Mouse (Mus musculus): ENCODE data around the gene Neurl1b. TPM values are rescaled to one million over a fixed set of nuclear protein-coding genes. Genes with fewer than 3 reads are reported as not detected.
A peak's percentile ranks its signal among the peaks of the same experiment; 100 is the strongest.

Gene Neurl1b
- polyA plus RNA-seq, 1 experiment from 2014 or later: 0.85 TPM

DNA sequence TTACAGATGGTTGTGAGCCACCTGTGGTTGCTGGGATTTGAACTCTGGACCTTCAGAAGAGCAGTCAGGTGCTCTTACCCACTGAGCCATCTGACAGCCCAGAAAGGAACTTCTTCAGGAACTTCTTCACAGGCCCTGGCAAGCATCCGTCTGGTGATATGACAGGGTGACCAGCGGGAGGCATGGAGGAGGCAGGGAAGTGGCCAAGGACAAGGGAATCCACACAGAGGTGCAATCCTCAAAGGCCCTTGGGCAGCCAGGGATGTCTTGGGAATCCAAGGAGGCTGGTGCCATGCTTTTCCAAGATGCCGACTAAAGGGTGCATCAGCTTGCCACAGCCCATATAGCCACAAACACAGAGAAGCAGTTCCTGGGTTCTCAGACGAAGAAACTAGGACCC lies 53.0 kb downstream of the Neurl1b start:
- Histone ChIP-seq H3K27me3 (replicated peaks; ENCODE audit: control insufficient read depth, insufficient read depth, low read length) (no peaks in the 10 kb centered on the region), H3K4me1 (ENCODE audit: control insufficient read depth, insufficient read depth, low read length) (no peaks in the 10 kb centered on the region), H3K4me2 (ENCODE audit: low read depth, low read length) (no peak overlapping the region), H3K9me3 (ENCODE audit: control insufficient read depth, low read length) (no peaks in the 10 kb centered on the region), H3K9ac (ENCODE audit: low read depth, low read length) (no peak overlapping the region), H3K36me3 (ENCODE audit: control insufficient read depth, insufficient read depth, low read length) (no peaks in the 10 kb centered on the region), H3K27ac (replicated peaks; ENCODE audit: low read depth, low read length) (no peak overlapping the region), H3K4me3 (ENCODE audit: low read depth, low read length) (no peak overlapping the region)
- WGBS: 78% methylated on average over 4 of the region's 4 CpGs
- ATAC-seq (ENCODE audit: low read depth): no peak
- no peak for DNase-seq (ENCODE audit: low spot score)

- no peaks in the 10 kb centered on the region for H3K36me3 ChIP-seq (ENCODE audit: control insufficient read depth, insufficient read depth, low read length)
- no peaks in the 10 kb centered on the region for H3K4me1 ChIP-seq (ENCODE audit: control insufficient read depth, insufficient read depth, low read length)
- ATAC-seq (ENCODE audit: low read depth): no peak
- no peak overlapping the region for H3K4me3 ChIP-seq (ENCODE audit: low read depth, low read length)
- H3K4me2 ChIP-seq (ENCODE audit: low read depth, low read length): no peak overlapping the region
- H3K27ac ChIP-seq (replicated peaks; ENCODE audit: low read depth, low read length): no peak overlapping the region
- 81% methylated on average over 13 of the region's 13 CpGs for WGBS
- no peaks in the 10 kb centered on the region for H3K9me3 ChIP-seq (ENCODE audit: control insufficient read depth, low read length)
- DNase-seq (ENCODE audit: low spot score): no peak
- H3K27me3 ChIP-seq (replicated peaks; ENCODE audit: control insufficient read depth, insufficient read depth, low read length): no peaks in the 10 kb centered on the region
- H3K9ac ChIP-seq (ENCODE audit: low read depth, low read length): no peak overlapping the region
These were observed 53.7 kb downstream of the Neurl1b start for GRCm38 (mm10) chr17:26468102-26468894.

- DNase-seq (ENCODE audit: low spot score): no peak
- WGBS: 48% methylated on average over 6 of the region's 6 CpGs
These were observed 62.2 kb downstream of the Neurl1b start for GRCm38 (mm10) chr17:26476871-26477270.

GRCm38 (mm10) chr17:26478672-26479071 lies 64.0 kb downstream of the Neurl1b start:
- no peak overlapping the region for H3K9ac ChIP-seq (ENCODE audit: low read depth, low read length)
- no peak overlapping the region for H3K4me3 ChIP-seq (ENCODE audit: low read depth, low read length)
- 78% methylated on average over 4 of the region's 4 CpGs for WGBS
- peak; percentile 67 for ATAC-seq (ENCODE audit: low read depth)
- H3K27me3 ChIP-seq (replicated peaks; ENCODE audit: control insufficient read depth, insufficient read depth, low read length): no peaks in the 10 kb centered on the region
- H3K36me3 ChIP-seq (ENCODE audit: control insufficient read depth, insufficient read depth, low read length): no peaks in the 10 kb centered on the region
- no peak overlapping the region for H3K27ac ChIP-seq (replicated peaks; ENCODE audit: low read depth, low read length)
- no peaks in the 10 kb centered on the region for H3K4me1 ChIP-seq (ENCODE audit: control insufficient read depth, insufficient read depth, low read length)
- no peak for DNase-seq (ENCODE audit: low spot score)
- no peak overlapping the region for H3K4me2 ChIP-seq (ENCODE audit: low read depth, low read length)
- no peaks in the 10 kb centered on the region for H3K9me3 ChIP-seq (ENCODE audit: control insufficient read depth, low read length)

More at GRCm38 (mm10) chr17:26476871-26477270, 62.2 kb downstream of the Neurl1b start:
- H3K4me2 ChIP-seq (ENCODE audit: low read depth, low read length): no peak overlapping the region
- H3K4me1 ChIP-seq (ENCODE audit: control insufficient read depth, insufficient read depth, low read length): no peaks in the 10 kb centered on the region
- H3K9ac ChIP-seq (ENCODE audit: low read depth, low read length): no peak overlapping the region
- H3K4me3 ChIP-seq (ENCODE audit: low read depth, low read length): no peak overlapping the region
- ATAC-seq (ENCODE audit: low read depth): no peak
- no peaks in the 10 kb centered on the region for H3K36me3 ChIP-seq (ENCODE audit: control insufficient read depth, insufficient read depth, low read length)
- H3K27ac ChIP-seq (replicated peaks; ENCODE audit: low read depth, low read length): no peak overlapping the region
- no peaks in the 10 kb centered on the region for H3K9me3 ChIP-seq (ENCODE audit: control insufficient read depth, low read length)
- H3K27me3 ChIP-seq (replicated peaks; ENCODE audit: control insufficient read depth, insufficient read depth, low read length): no peaks in the 10 kb centered on the region

DNA sequence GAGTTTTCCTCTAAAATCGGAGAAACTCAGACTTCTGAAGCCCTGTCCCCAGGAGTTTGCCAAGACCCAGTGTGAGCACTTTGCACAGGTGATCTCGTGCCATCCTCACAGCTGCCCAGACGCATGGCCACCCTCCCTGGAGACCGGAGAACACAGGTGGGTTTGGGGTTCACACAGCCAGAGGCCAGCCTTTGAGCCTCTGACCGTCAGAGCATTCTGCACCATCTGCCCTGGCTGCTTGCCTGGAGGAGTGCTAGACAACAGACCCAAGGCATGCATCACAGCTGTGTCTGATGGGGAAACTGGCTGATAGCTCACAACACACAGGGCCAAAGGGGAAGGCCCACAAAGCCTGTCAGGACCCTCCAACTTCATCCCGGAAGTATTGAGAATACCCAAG lies 65.0 kb downstream of the Neurl1b start:
- no peaks in the 10 kb centered on the region for H3K4me1 ChIP-seq (ENCODE audit: control insufficient read depth, insufficient read depth, low read length)
- H3K27me3 ChIP-seq (replicated peaks; ENCODE audit: control insufficient read depth, insufficient read depth, low read length): no peaks in the 10 kb centered on the region
- H3K9ac ChIP-seq (ENCODE audit: low read depth, low read length): no peak overlapping the region
- H3K4me2 ChIP-seq (ENCODE audit: low read depth, low read length): no peak overlapping the region
- no peaks in the 10 kb centered on the region for H3K9me3 ChIP-seq (ENCODE audit: control insufficient read depth, low read length)
- DNase-seq (ENCODE audit: low spot score) (peak; percentile 46), ATAC-seq (ENCODE audit: low read depth) (0 out of 2 replicates have a peak, but pooled peaks have one; percentile 47)
- H3K4me3 ChIP-seq (ENCODE audit: low read depth, low read length): no peak overlapping the region
- no peak overlapping the region for H3K27ac ChIP-seq (replicated peaks; ENCODE audit: low read depth, low read length)
- 78% methylated on average over 6 of the region's 6 CpGs for WGBS
- H3K36me3 ChIP-seq (ENCODE audit: control insufficient read depth, insufficient read depth, low read length): no peaks in the 10 kb centered on the region

- no peak overlapping the region for H3K27ac ChIP-seq (replicated peaks; ENCODE audit: low read depth, low read length)
- ATAC-seq (ENCODE audit: low read depth): no peak
These were observed 66.3 kb downstream of the Neurl1b start for GRCm38 (mm10) chr17:26480956-26481355.

DNA sequence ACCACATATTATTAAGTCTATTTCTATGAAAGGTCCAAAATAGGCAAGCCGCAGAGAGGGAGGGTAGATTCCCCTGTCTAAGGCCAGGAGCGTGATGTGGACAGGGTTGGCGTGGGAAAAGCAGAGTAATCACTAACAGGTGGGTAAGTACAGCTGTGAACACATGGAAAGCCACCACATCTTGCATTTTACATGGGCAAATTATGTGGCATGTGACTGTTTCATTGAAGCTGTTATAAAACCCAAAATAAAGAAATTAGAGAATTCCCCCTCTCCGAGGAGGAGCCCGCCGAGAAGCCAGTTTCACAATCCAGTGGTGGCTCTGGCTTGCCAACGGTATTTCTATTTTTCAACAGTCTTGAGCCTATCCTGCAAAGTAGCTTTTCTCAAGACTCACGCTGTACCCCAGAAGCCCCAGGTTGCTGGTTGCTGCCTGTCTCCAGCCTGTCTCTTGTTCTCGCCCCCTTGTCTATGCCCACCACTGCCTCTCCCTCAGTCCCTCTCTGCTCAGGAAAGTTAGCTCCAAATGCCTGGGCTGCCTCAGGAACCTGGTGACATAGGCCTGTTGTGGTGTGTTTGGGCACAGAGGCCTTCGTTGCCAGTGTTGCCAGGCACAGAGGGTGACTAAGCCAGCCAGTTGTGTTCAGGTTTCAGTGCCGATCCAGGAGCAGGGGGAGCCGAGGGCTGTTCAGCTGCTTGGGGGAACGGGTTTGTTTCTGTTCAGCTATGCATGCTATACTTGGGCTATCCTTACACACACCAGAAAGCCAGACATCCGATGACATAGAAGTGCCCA lies 70.2 kb downstream of the Neurl1b start:
- Histone ChIP-seq H3K9me3 (ENCODE audit: control insufficient read depth, low read length) (no peaks in the 10 kb centered on the region), H3K9ac (ENCODE audit: low read depth, low read length) (no peak overlapping the region), H3K27me3 (replicated peaks; ENCODE audit: control insufficient read depth, insufficient read depth, low read length) (no peaks in the 10 kb centered on the region), H3K4me2 (ENCODE audit: low read depth, low read length) (no peak overlapping the region), H3K4me1 (ENCODE audit: control insufficient read depth, insufficient read depth, low read length) (no peaks in the 10 kb centered on the region), H3K27ac (replicated peaks; ENCODE audit: low read depth, low read length) (no peak overlapping the region; the same call in 1 of the 2 replicates), H3K36me3 (ENCODE audit: control insufficient read depth, insufficient read depth, low read length) (no peaks in the 10 kb centered on the region), H3K4me3 (ENCODE audit: low read depth, low read length) (no peak overlapping the region)
- 71% methylated on average over 14 of the region's 14 CpGs for WGBS
- ATAC-seq (ENCODE audit: low read depth) (0 out of 2 replicates have a peak, but pooled peaks have one; percentile 18), DNase-seq (ENCODE audit: low spot score) (no peak)

More at GRCm38 (mm10) chr17:26480956-26481355, 66.3 kb downstream of the Neurl1b start:
- Histone ChIP-seq H3K4me1 (ENCODE audit: control insufficient read depth, insufficient read depth, low read length) (no peaks in the 10 kb centered on the region), H3K4me2 (ENCODE audit: low read depth, low read length) (no peak overlapping the region), H3K36me3 (ENCODE audit: control insufficient read depth, insufficient read depth, low read length) (no peaks in the 10 kb centered on the region), H3K27me3 (replicated peaks; ENCODE audit: control insufficient read depth, insufficient read depth, low read length) (no peaks in the 10 kb centered on the region), H3K9me3 (ENCODE audit: control insufficient read depth, low read length) (no peaks in the 10 kb centered on the region), H3K9ac (ENCODE audit: low read depth, low read length) (no peak overlapping the region), H3K4me3 (ENCODE audit: low read depth, low read length) (no peak overlapping the region)
- WGBS: 76% methylated on average over 4 of the region's 4 CpGs
- DNase-seq (ENCODE audit: low spot score): no peak

GRCm38 (mm10) chr17:26487266-26487665 lies 72.6 kb downstream of the Neurl1b start:
- Histone ChIP-seq H3K4me1 (ENCODE audit: control insufficient read depth, insufficient read depth, low read length) (no peaks in the 10 kb centered on the region), H3K9me3 (ENCODE audit: control insufficient read depth, low read length) (no peaks in the 10 kb centered on the region), H3K27me3 (replicated peaks; ENCODE audit: control insufficient read depth, insufficient read depth, low read length) (no peaks in the 10 kb centered on the region), H3K36me3 (ENCODE audit: control insufficient read depth, insufficient read depth, low read length) (no peaks in the 10 kb centered on the region), H3K27ac (replicated peaks; ENCODE audit: low read depth, low read length) (no peak overlapping the region), H3K4me3 (ENCODE audit: low read depth, low read length) (no peak overlapping the region), H3K9ac (ENCODE audit: low read depth, low read length) (no peak overlapping the region), H3K4me2 (ENCODE audit: low read depth, low read length) (no peak overlapping the region)
- WGBS: 52% methylated on average over 5 of the region's 5 CpGs
- DNase-seq (ENCODE audit: low spot score) (no peak), ATAC-seq (ENCODE audit: low read depth) (no peak)
